In genomic region chr1:83830025-83830645, GRCm38 (mm10) we compare ENCODE assay signal across 33 mouse cellular contexts.
DNase-seq lines count a peak whose midpoint lies in the region; ATAC-seq and TF ChIP-seq lines count a peak whose summit lies in the region.
"Had no signal": no experiment of that assay in that cellular context is flagged by ENCODE, and none has a peak within 500 bp of the region (broad histone marks: within the 10 kb centered on the region; RNA-seq: fewer than 3 reads in every experiment).

No protein-coding gene starts in this region.

- ATAC-seq in hindbrain, embryonic 13.5 days (ENCODE audit: low FRiP score): 0 out of 2 replicates have a peak, but pooled peaks have one; percentile 54
- peak; percentile 70 for ATAC-seq in neural tube, embryonic 13.5 days (ENCODE audit: low read depth)
- ATAC-seq: inflammation-experienced regulatory T-cells, adult 6 months; liver, embryonic 12.5 days; liver, postnatal 0 days; lung, postnatal 0 days had no signal

- peak overlapping the region; percentile 83 for H3K27ac ChIP-seq in hindbrain, embryonic 13.5 days
- H3K27ac ChIP-seq in neural tube, embryonic 13.5 days (replicated peaks): peak overlapping the region; percentile 82
- H3K27ac ChIP-seq: embryonic facial prominence, embryonic 10.5 days; embryonic facial prominence, embryonic 15.5 days; forebrain, embryonic 12.5 days; heart, embryonic 10.5 days; kidney, embryonic 15.5 days; limb, embryonic 13.5 days; liver, embryonic 12.5 days; stomach, postnatal 0 days had no signal

- no peaks in the 10 kb centered on the region for H3K27me3 ChIP-seq in hindbrain, embryonic 13.5 days
- H3K27me3 ChIP-seq in neural tube, embryonic 13.5 days: no peaks in the 10 kb centered on the region
- H3K27me3 ChIP-seq: embryonic facial prominence, embryonic 15.5 days; forebrain, embryonic 12.5 days; kidney, embryonic 15.5 days; limb, embryonic 13.5 days; liver, embryonic 12.5 days; megakaryocyte, embryonic 14.5 days had no signal

- H3K4me2 ChIP-seq in hindbrain, embryonic 13.5 days: no peak overlapping the region
- no peak overlapping the region for H3K4me2 ChIP-seq in neural tube, embryonic 13.5 days
- H3K4me2 ChIP-seq: embryonic facial prominence, embryonic 15.5 days; forebrain, embryonic 12.5 days; kidney, embryonic 15.5 days; limb, embryonic 13.5 days; liver, embryonic 12.5 days had no signal

- H3K9ac ChIP-seq in hindbrain, embryonic 13.5 days: no peak overlapping the region
- no peak overlapping the region for H3K9ac ChIP-seq in neural tube, embryonic 13.5 days
- H3K9ac ChIP-seq: embryonic facial prominence, embryonic 15.5 days; forebrain, embryonic 12.5 days; kidney, embryonic 15.5 days; limb, embryonic 13.5 days; liver, embryonic 12.5 days; liver, postnatal 0 days had no signal

- peak; percentile 13 to 57 for DNase-seq in layer of hippocampus, postnatal 14 days (ENCODE audit: low spot score in 2 of 2)
- no peak for DNase-seq in layer of hippocampus, postnatal 36 days
- peak; percentile 45 for DNase-seq in brain, embryonic 14.5 days (ENCODE audit: low read depth)
- no peak for DNase-seq in cerebellum, postnatal 25 days
- no peak for DNase-seq in liver
- DNase-seq: adrenal gland, postnatal 25 days; B cell, adult 2 months; cerebellum, adult 2 months; cerebellum, postnatal 14 days; gastrocnemius, postnatal 25 days; heart, postnatal 36 days; kidney, adult 11 months; kidney, postnatal 25 days; liver, postnatal 0 days; lung, postnatal 4 days; right cerebral cortex, adult 18-20 months; spleen, adult 18-20 months; thymus, adult 18-20 months; thymus, postnatal 36 days had no signal

- no peak for TF ChIP-seq CTCF in brain, embryonic 14.5 days (IDR thresholded peaks at IDR 0.05; ENCODE audit: borderline replicate concordance, extremely low read depth, insufficient read depth, insufficient read length)

- no peak for TF ChIP-seq POLR2A in brain, embryonic 14.5 days (IDR thresholded peaks at IDR 0.05; ENCODE audit: borderline replicate concordance, extremely low read depth, insufficient read depth, insufficient read length, poor library complexity, severe bottlenecking)

- 41% methylated on average over 6 of the region's 6 CpGs for WGBS in hindbrain, embryonic 13.5 days
- 39% methylated on average over 6 of the region's 6 CpGs for WGBS in neural tube, embryonic 13.5 days

- H3K36me3 ChIP-seq in hindbrain, embryonic 13.5 days: no peaks in the 10 kb centered on the region
- no peaks in the 10 kb centered on the region for H3K36me3 ChIP-seq in neural tube, embryonic 13.5 days
- H3K36me3 ChIP-seq: embryonic facial prominence, embryonic 10.5 days; embryonic facial prominence, embryonic 15.5 days; forebrain, embryonic 12.5 days; heart, embryonic 10.5 days; kidney, embryonic 15.5 days; limb, embryonic 13.5 days; liver, embryonic 12.5 days had no signal

- H3K4me1 ChIP-seq in hindbrain, embryonic 13.5 days (replicated peaks): peaks cover 10% of the 10 kb centered on the region; the same call in 1 of the 2 replicates
- H3K4me1 ChIP-seq in neural tube, embryonic 13.5 days (replicated peaks): peaks cover 26% of the 10 kb centered on the region
- H3K4me1 ChIP-seq: embryonic facial prominence, embryonic 10.5 days; embryonic facial prominence, embryonic 15.5 days; forebrain, embryonic 12.5 days; heart, embryonic 10.5 days; limb, embryonic 13.5 days; liver, embryonic 12.5 days; megakaryocyte, embryonic 14.5 days had no signal

- no peaks in the 10 kb centered on the region for H3K9me3 ChIP-seq in hindbrain, embryonic 13.5 days
- H3K9me3 ChIP-seq in neural tube, embryonic 13.5 days: no peaks in the 10 kb centered on the region
- H3K9me3 ChIP-seq: embryonic facial prominence, embryonic 10.5 days; embryonic facial prominence, embryonic 15.5 days; forebrain, embryonic 12.5 days; heart, embryonic 10.5 days; kidney, embryonic 15.5 days; limb, embryonic 13.5 days; liver, embryonic 12.5 days had no signal

- H3K4me3 ChIP-seq in hindbrain, embryonic 13.5 days: no peak overlapping the region
- H3K4me3 ChIP-seq in neural tube, embryonic 13.5 days: no peak overlapping the region
- H3K4me3 ChIP-seq: embryonic facial prominence, embryonic 10.5 days; embryonic facial prominence, embryonic 15.5 days; forebrain, embryonic 12.5 days; heart, embryonic 10.5 days; kidney, embryonic 15.5 days; limb, embryonic 13.5 days; liver, embryonic 12.5 days; megakaryocyte, embryonic 14.5 days; myocyte had no signal

Comparison
In these comparisons a context has a peak if more than half of its experiments do, and no peak if none do; other contexts are left out.
1. DNase-seq: peak in layer of hippocampus, postnatal 14 days (2 of 2) and brain, embryonic 14.5 days (single experiment); none in layer of hippocampus, postnatal 36 days (0 of 2), cerebellum, postnatal 25 days (0 of 2) and liver (single experiment).